Mouse (Mus musculus): ENCODE measurements around the gene D430019H16Rik. TPM values are rescaled to one million over a fixed set of nuclear protein-coding genes. Genes with fewer than 3 reads are reported as not detected.

The D430019H16Rik gene
- total and polyA plus RNA-seq, 2 experiments = 0.65 to 0.92 TPM

- Histone ChIP-seq H3K4me3 (ENCODE audit: insufficient read depth, low read depth, low read length) (no peak overlapping the region), H3K27ac (replicated peaks; ENCODE audit: insufficient read depth, low read depth, low read length) (no peak overlapping the region), H3K4me1 (ENCODE audit: control insufficient read depth, insufficient read depth, low read length) (no peaks in the 10 kb centered on the region), H3K27me3 (ENCODE audit: control insufficient read depth, insufficient read depth, low read length) (no peaks in the 10 kb centered on the region), H3K9ac (ENCODE audit: low read depth, low read length) (no peak overlapping the region), H3K36me3 (ENCODE audit: control insufficient read depth, insufficient read depth, low read length) (no peaks in the 10 kb centered on the region), H3K79me2 (ENCODE audit: control insufficient read depth, insufficient read depth, low read length) (no peaks in the 10 kb centered on the region)
- 87% methylated on average over 4 of the region's 4 CpGs for WGBS
- TF ChIP-seq CTCF (IDR thresholded peaks at IDR 0.05; ENCODE audit: low read depth, low read length) = no peak
- TF ChIP-seq POLR2A (IDR thresholded peaks at IDR 0.05; ENCODE audit: extremely low read depth, insufficient read depth, low read length) = no peak
- no peak for DNase-seq (ENCODE audit: extremely low read depth, low read depth, low spot score)
Observed at GRCm38 (mm10) chr12:105534842-105535241, 81.2 kb downstream of the D430019H16Rik start.

- H3K4me3 ChIP-seq (ENCODE audit: insufficient read depth, low read depth, low read length) = no peak overlapping the region
- H3K27me3 ChIP-seq (ENCODE audit: control insufficient read depth, insufficient read depth, low read length) = no peaks in the 10 kb centered on the region
- no peak overlapping the region for H3K9ac ChIP-seq (ENCODE audit: low read depth, low read length)
- no peak for TF ChIP-seq CTCF (IDR thresholded peaks at IDR 0.05; ENCODE audit: low read depth, low read length)
- no peak for TF ChIP-seq POLR2A (IDR thresholded peaks at IDR 0.05; ENCODE audit: extremely low read depth, insufficient read depth, low read length)
- H3K4me1 ChIP-seq (ENCODE audit: control insufficient read depth, insufficient read depth, low read length) = no peaks in the 10 kb centered on the region
- no peak overlapping the region for H3K27ac ChIP-seq (replicated peaks; ENCODE audit: insufficient read depth, low read depth, low read length)
- H3K36me3 ChIP-seq (ENCODE audit: control insufficient read depth, insufficient read depth, low read length) = no peaks in the 10 kb centered on the region
- no peak for DNase-seq (ENCODE audit: extremely low read depth, low read depth, low spot score)
- 76% methylated on average over 13 of the region's 13 CpGs for WGBS
- no peaks in the 10 kb centered on the region for H3K79me2 ChIP-seq (ENCODE audit: control insufficient read depth, insufficient read depth, low read length)
Observed at GRCm38 (mm10) chr12:105535968-105536760, 82.5 kb downstream of the D430019H16Rik start.

GRCm38 (mm10) chr12:105537162-105537561 lies 83.5 kb downstream of the D430019H16Rik start:
- DNase-seq (ENCODE audit: extremely low read depth, low read depth, low spot score) = peak; percentile 14
- Histone ChIP-seq H3K9ac (ENCODE audit: low read depth, low read length) (no peak overlapping the region), H3K27ac (replicated peaks; ENCODE audit: insufficient read depth, low read depth, low read length) (no peak overlapping the region), H3K27me3 (ENCODE audit: control insufficient read depth, insufficient read depth, low read length) (no peaks in the 10 kb centered on the region), H3K79me2 (ENCODE audit: control insufficient read depth, insufficient read depth, low read length) (no peaks in the 10 kb centered on the region), H3K4me1 (ENCODE audit: control insufficient read depth, insufficient read depth, low read length) (no peaks in the 10 kb centered on the region), H3K4me3 (ENCODE audit: insufficient read depth, low read depth, low read length) (no peak overlapping the region), H3K36me3 (ENCODE audit: control insufficient read depth, insufficient read depth, low read length) (no peaks in the 10 kb centered on the region)
- TF ChIP-seq CTCF (IDR thresholded peaks at IDR 0.05; ENCODE audit: low read depth, low read length) (no peak), POLR2A (IDR thresholded peaks at IDR 0.05; ENCODE audit: extremely low read depth, insufficient read depth, low read length) (no peak)
- WGBS = 61% methylated on average over 5 of the region's 5 CpGs

- Histone ChIP-seq H3K79me2 (ENCODE audit: control insufficient read depth, insufficient read depth, low read length) (no peaks in the 10 kb centered on the region), H3K4me3 (ENCODE audit: insufficient read depth, low read depth, low read length) (no peak overlapping the region), H3K9ac (ENCODE audit: low read depth, low read length) (no peak overlapping the region), H3K27ac (replicated peaks; ENCODE audit: insufficient read depth, low read depth, low read length) (no peak overlapping the region), H3K27me3 (ENCODE audit: control insufficient read depth, insufficient read depth, low read length) (no peaks in the 10 kb centered on the region), H3K36me3 (ENCODE audit: control insufficient read depth, insufficient read depth, low read length) (no peaks in the 10 kb centered on the region), H3K4me1 (ENCODE audit: control insufficient read depth, insufficient read depth, low read length) (no peaks in the 10 kb centered on the region)
- TF ChIP-seq POLR2A (IDR thresholded peaks at IDR 0.05; ENCODE audit: extremely low read depth, insufficient read depth, low read length) (no peak), CTCF (IDR thresholded peaks at IDR 0.05; ENCODE audit: low read depth, low read length) (no peak)
- no peak for DNase-seq (ENCODE audit: extremely low read depth, low read depth, low spot score)
- WGBS = 89% methylated on average over 10 of the region's 10 CpGs
Observed at GRCm38 (mm10) chr12:105539649-105540048, 86.0 kb downstream of the D430019H16Rik start.

GRCm38 (mm10) chr12:105541590-105542402 lies 88.1 kb downstream of the D430019H16Rik start:
- Histone ChIP-seq H3K4me1 (ENCODE audit: control insufficient read depth, insufficient read depth, low read length) (no peaks in the 10 kb centered on the region), H3K4me3 (ENCODE audit: insufficient read depth, low read depth, low read length) (no peak overlapping the region), H3K27ac (replicated peaks; ENCODE audit: insufficient read depth, low read depth, low read length) (no peak overlapping the region), H3K27me3 (ENCODE audit: control insufficient read depth, insufficient read depth, low read length) (no peaks in the 10 kb centered on the region), H3K36me3 (ENCODE audit: control insufficient read depth, insufficient read depth, low read length) (no peaks in the 10 kb centered on the region), H3K9ac (ENCODE audit: low read depth, low read length) (no peak overlapping the region), H3K79me2 (ENCODE audit: control insufficient read depth, insufficient read depth, low read length) (no peaks in the 10 kb centered on the region)
- 70% methylated on average over 12 of the region's 12 CpGs for WGBS
- no peak for DNase-seq (ENCODE audit: extremely low read depth, low read depth, low spot score)
- TF ChIP-seq POLR2A (IDR thresholded peaks at IDR 0.05; ENCODE audit: extremely low read depth, insufficient read depth, low read length) = no peak

Data from liver, adult 2 months (tissue).